Mouse (Mus musculus) ovary, postnatal 36 days (tissue): ENCODE data around the gene Rangrf.
"Not testable (repeated sequence)": the region's sequence is repeated elsewhere in the genome, so short reads cannot be mapped to it uniquely, and the experiment has no call there.

Experiments
- DNase-seq: peaks from one replicate; pipeline ENCODE4 v3.0.0; 2022; ENCODE audit warnings: low spot score, mixed read lengths

The Rangrf gene

GRCm38 (mm10) chr11:68975085-68975484, at the start of gene Rangrf:
Gene Rangrf, minus strand, starts transcription at chr11:68975185.
- DNase-seq = no peak

GRCm38 (mm10) chr11:69020691-69021090, 45.7 kb upstream of the Rangrf start:
- DNase-seq = no peak

GRCm38 (mm10) chr11:69016755-69017154, 41.8 kb upstream of the Rangrf start:
- no peak for DNase-seq

GRCm38 (mm10) chr11:69015644-69016441, 40.9 kb upstream of the Rangrf start, which contains the start of gene Ctc1:
Gene Ctc1, plus strand, starts transcription at chr11:69015911.
- peak; percentile 85 for DNase-seq

- peak; percentile 80 for DNase-seq
Observed at GRCm38 (mm10) chr11:69012071-69012601, 37.2 kb upstream of the Rangrf start.

- DNase-seq = not testable (repeated sequence)
Observed at GRCm38 (mm10) chr11:69011445-69011844, 36.5 kb upstream of the Rangrf start.

- DNase-seq = no peak
Observed at GRCm38 (mm10) chr11:69010400-69011323, 35.7 kb upstream of the Rangrf start.

- DNase-seq = no peak
Observed at GRCm38 (mm10) chr11:69009508-69009907, 34.5 kb upstream of the Rangrf start.

- DNase-seq = peak; percentile 90
Observed at GRCm38 (mm10) chr11:69008182-69009121, 33.5 kb upstream of the Rangrf start, which contains the start of gene Pfas. Gene Pfas, minus strand, starts transcription at chr11:69008460.

- not testable (repeated sequence) for DNase-seq
Observed at GRCm38 (mm10) chr11:69006575-69006974, 31.6 kb upstream of the Rangrf start.

- no peak for DNase-seq
Observed at GRCm38 (mm10) chr11:69005193-69005592, 30.2 kb upstream of the Rangrf start.

GRCm38 (mm10) chr11:69003592-69003991, 28.6 kb upstream of the Rangrf start:
- peak; percentile 58 for DNase-seq

GRCm38 (mm10) chr11:69002782-69003181, 27.8 kb upstream of the Rangrf start:
- not testable (repeated sequence) for DNase-seq

- no peak for DNase-seq
Observed at GRCm38 (mm10) chr11:68997080-68997479, 22.1 kb upstream of the Rangrf start.

- DNase-seq = no peak
Observed at GRCm38 (mm10) chr11:68994377-68994776, 19.4 kb upstream of the Rangrf start.

- DNase-seq = no peak
Observed at GRCm38 (mm10) chr11:68993122-68993521, 18.1 kb upstream of the Rangrf start.

GRCm38 (mm10) chr11:68988341-68988740, 13.4 kb upstream of the Rangrf start:
- no peak for DNase-seq

- DNase-seq = no peak
Observed at GRCm38 (mm10) chr11:68987365-68987882, 12.4 kb upstream of the Rangrf start.

- DNase-seq = peak; percentile 80
Observed at GRCm38 (mm10) chr11:68982639-68983369, 7.8 kb upstream of the Rangrf start.

GRCm38 (mm10) chr11:68980919-68981318, 5.9 kb upstream of the Rangrf start:
- no peak for DNase-seq
